Mouse (Mus musculus) midbrain, embryonic 16.5 days (tissue): ENCODE data around the gene Olfr49. TPM values are rescaled to one million over a fixed set of nuclear protein-coding genes. Genes with fewer than 3 reads are reported as not detected.
A peak's percentile ranks its signal among the peaks of the same experiment; 100 is the strongest.

Source experiments
- ATAC-seq: fragments of 200-750 bp; cut with Nextera tagmentation; 2 replicates; pipeline ENCODE4 v1.8.0; 2017; ENCODE audit warnings: moderate TSS enrichment
- H3K27ac ChIP-seq: fragments of 300-500 bp; sonication (generic); 2 replicates; pipeline ENCODE4 v1.5.1; 2014; ENCODE audit warnings: mild to moderate bottlenecking, low read length, mixed read lengths
- H3K27me3 ChIP-seq: fragments of 300-500 bp; sonication (generic); 2 replicates; pipeline ENCODE4 v1.6.1; 2014; ENCODE audit warnings: low read depth, low read length, mixed read lengths; ENCODE audit not compliant: control insufficient read depth, insufficient read depth
- H3K36me3 ChIP-seq: fragments of 300-500 bp; sonication (generic); 2 replicates; pipeline ENCODE4 v1.6.1; 2014; ENCODE audit warnings: mild to moderate bottlenecking, low read length, moderate library complexity, mixed read lengths; ENCODE audit not compliant: control insufficient read depth, insufficient read depth
- H3K4me1 ChIP-seq: fragments of 300-500 bp; sonication (generic); 2 replicates; pipeline ENCODE4 v1.6.1; 2014; ENCODE audit warnings: mild to moderate bottlenecking, low read length, mixed read lengths; ENCODE audit not compliant: control insufficient read depth, insufficient read depth
- H3K4me2 ChIP-seq: fragments of 300-500 bp; sonication (generic); 2 replicates; pipeline ENCODE4 v1.6.1; 2014; ENCODE audit warnings: mild to moderate bottlenecking, low read length, mixed read lengths
- H3K4me3 ChIP-seq: fragments of 300-500 bp; sonication (generic); 2 replicates; pipeline ENCODE4 v1.5.1; 2014; ENCODE audit warnings: low read depth, mild to moderate bottlenecking, low read length, moderate library complexity, mixed read lengths
- H3K9ac ChIP-seq: fragments of 300-500 bp; sonication (generic); 2 replicates; pipeline ENCODE4 v1.6.1; 2014; ENCODE audit warnings: low read depth, low read length, mixed read lengths
- H3K9me3 ChIP-seq: fragments of 300-500 bp; sonication (generic); replicated peaks from 2 replicates; pipeline ENCODE4 v1.6.1; 2014; ENCODE audit warnings: mild to moderate bottlenecking, low read length, mixed read lengths; ENCODE audit not compliant: control insufficient read depth, poor library complexity, severe bottlenecking
- WGBS: fragments of 180-500 bp; shearing (Covaris S2); extraction: QIAGEN DNeasy Blood & Tissue Kit; methylation state at CpG from one replicate; pipeline ENCODE4 v1.1.7; 2014; 5-methylcytosine and 5-hydroxymethylcytosine counted together
- polyA plus RNA-seq: library from polyadenylated mRNA; unstranded; fragments of >200 nt; fragmentation: Nextera tagmentation; extraction: Ambion mirVana; gene quantifications from 2 replicates; pipeline ENCODE4 v1.2.1, GENCODE M21; 2015

Olfr49 gene
- polyA plus RNA-seq, 1 experiment from 2014 or later: not detected

- WGBS: 78% methylated on average over 6 of the region's 6 CpGs
- no peak for ATAC-seq
- no peak overlapping the region for H3K4me3 ChIP-seq
These were observed 18.8 kb downstream of the Olfr49 start for GRCm38 (mm10) chr14:54265951-54266350.

GRCm38 (mm10) chr14:54265093-54265492 lies 19.6 kb downstream of the Olfr49 start:
- 48% methylated on average over 10 of the region's 10 CpGs for WGBS
- no peak overlapping the region for H3K4me2 ChIP-seq

More at GRCm38 (mm10) chr14:54265951-54266350, 18.8 kb downstream of the Olfr49 start:
- Histone ChIP-seq H3K9me3 (no peaks in the 10 kb centered on the region), H3K27me3 (no peaks in the 10 kb centered on the region), H3K36me3 (no peaks in the 10 kb centered on the region; the same call in 1 of the 2 replicates), H3K27ac (no peak overlapping the region), H3K4me2 (no peak overlapping the region), H3K9ac (no peak overlapping the region), H3K4me1 (no peaks in the 10 kb centered on the region)

DNA sequence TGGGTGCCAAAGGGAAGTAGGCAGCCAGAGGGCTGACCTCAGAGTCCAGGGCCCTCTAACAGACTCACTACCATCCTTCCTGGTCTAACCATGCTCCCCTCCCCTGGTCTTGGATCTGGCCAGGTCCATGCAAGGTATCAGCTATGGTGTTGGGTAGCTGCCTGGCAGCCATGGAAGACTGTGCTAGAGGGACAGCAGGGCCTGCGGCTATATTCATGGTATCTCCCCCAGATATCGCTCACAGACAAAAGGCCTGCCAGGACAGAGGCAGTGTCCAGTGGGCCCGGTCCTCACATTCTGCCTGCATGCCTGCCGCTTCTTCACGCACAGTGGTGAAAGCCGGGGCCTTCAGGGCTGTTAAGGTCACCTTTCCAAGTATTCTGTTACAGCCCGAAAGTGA lies 20.5 kb downstream of the Olfr49 start:
- Histone ChIP-seq H3K4me1 (peaks cover 6% of the 10 kb centered on the region), H3K27ac (no peak overlapping the region), H3K4me2 (no peak overlapping the region), H3K27me3 (no peaks in the 10 kb centered on the region), H3K36me3 (no peaks in the 10 kb centered on the region; the same call in 1 of the 2 replicates), H3K4me3 (no peak overlapping the region), H3K9ac (no peak overlapping the region), H3K9me3 (no peaks in the 10 kb centered on the region)
- ATAC-seq: no peak
- 92% methylated on average over 7 of the region's 7 CpGs for WGBS

More at GRCm38 (mm10) chr14:54265093-54265492, 19.6 kb downstream of the Olfr49 start:
- no peak overlapping the region for H3K4me3 ChIP-seq
- H3K36me3 ChIP-seq: no peaks in the 10 kb centered on the region; the same call in 1 of the 2 replicates
- no peak overlapping the region for H3K27ac ChIP-seq
- ATAC-seq: no peak
- no peaks in the 10 kb centered on the region for H3K9me3 ChIP-seq
- H3K4me1 ChIP-seq: no peaks in the 10 kb centered on the region
- H3K27me3 ChIP-seq: no peaks in the 10 kb centered on the region
- no peak overlapping the region for H3K9ac ChIP-seq

GRCm38 (mm10) chr14:54263099-54263498 lies 21.6 kb downstream of the Olfr49 start:
- H3K4me1 ChIP-seq: peaks cover 6% of the 10 kb centered on the region
- H3K27ac ChIP-seq: no peak overlapping the region
- H3K9ac ChIP-seq: no peak overlapping the region
- ATAC-seq: no peak
- 92% methylated on average over 6 of the region's 6 CpGs for WGBS
- no peak overlapping the region for H3K4me2 ChIP-seq
- H3K27me3 ChIP-seq: no peaks in the 10 kb centered on the region
- H3K36me3 ChIP-seq: no peaks in the 10 kb centered on the region; the same call in 1 of the 2 replicates
- H3K4me3 ChIP-seq: no peak overlapping the region
- no peaks in the 10 kb centered on the region for H3K9me3 ChIP-seq

DNA sequence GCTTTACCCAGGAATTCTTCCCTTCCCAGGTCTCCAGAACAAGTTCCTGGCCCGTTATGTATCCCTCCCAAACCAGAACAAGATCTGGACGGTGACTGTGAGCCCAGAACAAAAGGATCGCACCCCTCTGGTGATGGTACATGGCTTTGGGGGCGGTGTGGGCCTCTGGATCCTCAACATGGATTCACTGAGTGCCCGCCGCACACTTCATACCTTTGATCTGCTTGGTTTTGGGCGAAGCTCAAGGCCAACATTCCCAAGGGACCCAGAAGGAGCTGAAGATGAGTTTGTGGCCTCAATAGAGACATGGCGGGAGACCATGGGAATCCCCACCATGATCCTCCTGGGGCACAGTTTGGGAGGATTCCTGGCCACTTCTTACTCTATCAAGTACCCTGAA lies 22.1 kb downstream of the Olfr49 start:
- 93% methylated on average over 8 of the region's 8 CpGs for WGBS
- no peak overlapping the region for H3K9ac ChIP-seq
- peaks cover 6% of the 10 kb centered on the region for H3K4me1 ChIP-seq
- H3K36me3 ChIP-seq: no peaks in the 10 kb centered on the region; the same call in 1 of the 2 replicates
- H3K27me3 ChIP-seq: no peaks in the 10 kb centered on the region
- no peak overlapping the region for H3K4me2 ChIP-seq
- H3K4me3 ChIP-seq: no peak overlapping the region
- no peak overlapping the region for H3K27ac ChIP-seq
- ATAC-seq: no peak
- no peaks in the 10 kb centered on the region for H3K9me3 ChIP-seq

DNA sequence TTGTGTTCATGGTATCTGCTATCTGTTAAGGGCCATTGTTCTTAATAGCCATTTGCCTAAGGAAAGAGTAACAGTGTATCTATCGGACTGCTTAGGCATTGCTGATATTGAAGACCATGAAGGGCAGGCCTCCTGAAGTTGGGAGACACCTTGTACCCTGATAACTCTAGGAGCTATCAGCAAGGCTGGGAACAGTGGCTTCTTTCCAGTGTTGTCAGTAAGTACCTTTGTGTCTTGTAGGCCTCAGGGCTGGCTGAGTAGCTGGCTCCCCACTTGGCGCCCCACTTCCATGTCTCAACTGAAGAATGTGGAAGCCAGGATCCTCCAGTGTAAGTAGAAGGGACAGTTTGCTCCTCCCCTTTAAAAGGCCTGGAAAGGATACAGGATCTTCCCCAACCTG lies 23.4 kb downstream of the Olfr49 start:
- WGBS: 97% methylated on average over 2 of the region's 2 CpGs
- H3K9me3 ChIP-seq: no peaks in the 10 kb centered on the region

DNA sequence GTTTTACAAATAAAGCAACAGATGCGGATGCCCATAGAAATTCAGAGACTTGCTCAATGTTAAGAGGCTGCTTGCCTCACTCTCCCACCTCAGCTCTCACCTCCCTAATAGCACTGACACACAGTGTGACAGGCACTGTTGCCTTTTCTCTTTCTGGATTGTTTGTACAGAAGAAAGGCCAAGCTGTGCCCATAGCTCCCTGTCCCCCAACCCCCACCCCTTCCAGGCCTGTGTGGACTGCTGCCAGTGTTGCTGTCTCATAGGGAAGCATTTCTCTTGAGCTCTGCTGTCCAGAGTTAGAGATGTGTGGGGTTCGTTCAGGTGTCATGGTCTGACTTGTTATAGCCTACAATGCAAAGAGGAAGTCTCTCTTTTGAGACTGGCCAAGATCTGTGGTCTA lies 24.5 kb downstream of the Olfr49 start:
- no peaks in the 10 kb centered on the region for H3K9me3 ChIP-seq
- ATAC-seq: no peak
- H3K4me1 ChIP-seq: peaks cover 6% of the 10 kb centered on the region
- no peak overlapping the region for H3K27ac ChIP-seq
- no peaks in the 10 kb centered on the region for H3K36me3 ChIP-seq
- no peak overlapping the region for H3K9ac ChIP-seq
- no peak overlapping the region for H3K4me3 ChIP-seq
- WGBS: 74% methylated on average over 2 of the region's 2 CpGs
- no peaks in the 10 kb centered on the region for H3K27me3 ChIP-seq
- peak overlapping the region; percentile 85 for H3K4me2 ChIP-seq

More for the DNA sequence above, 23.4 kb downstream of the Olfr49 start:
- H3K4me2 ChIP-seq: no peak overlapping the region
- no peak overlapping the region for H3K4me3 ChIP-seq
- H3K36me3 ChIP-seq: no peaks in the 10 kb centered on the region
- no peak overlapping the region for H3K27ac ChIP-seq
- H3K9ac ChIP-seq: no peak overlapping the region
- H3K27me3 ChIP-seq: no peaks in the 10 kb centered on the region
- peaks cover 6% of the 10 kb centered on the region for H3K4me1 ChIP-seq
- ATAC-seq: no peak

DNA sequence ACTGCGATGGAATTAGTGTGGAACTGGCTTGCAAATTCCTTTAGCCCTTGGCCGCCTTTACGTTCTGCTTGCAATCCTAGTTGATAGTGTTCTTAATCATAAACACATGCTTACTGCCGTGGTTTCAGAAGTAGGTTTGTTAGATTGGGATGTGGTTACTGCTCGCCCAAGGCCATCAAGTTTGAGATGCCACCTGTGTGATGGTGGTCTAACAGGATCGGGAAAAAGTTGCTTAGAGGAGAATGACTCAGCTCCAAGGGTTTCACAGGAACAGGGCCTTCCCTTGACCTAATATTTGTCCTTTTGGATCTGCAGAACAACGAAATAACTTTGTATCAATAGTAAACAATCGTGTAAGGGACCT lies 25.0 kb downstream of the Olfr49 start:
- H3K27ac ChIP-seq: peak overlapping the region; percentile 71; the same call in 1 of the 2 replicates
- H3K4me2 ChIP-seq: peak overlapping the region; percentile 85
- H3K9ac ChIP-seq: peak overlapping the region; percentile 79
- no peak for ATAC-seq
- 24% methylated on average over 8 of the region's 8 CpGs for WGBS
- H3K27me3 ChIP-seq: no peaks in the 10 kb centered on the region
- H3K36me3 ChIP-seq: no peaks in the 10 kb centered on the region
- H3K4me3 ChIP-seq: peak overlapping the region; percentile 68
- H3K9me3 ChIP-seq: no peaks in the 10 kb centered on the region
- peaks cover 9% of the 10 kb centered on the region for H3K4me1 ChIP-seq

GRCm38 (mm10) chr14:54259003-54259721 lies 25.6 kb downstream of the Olfr49 start:
- Histone ChIP-seq H3K36me3 (no peaks in the 10 kb centered on the region), H3K4me2 (peak overlapping the region; percentile 85), H3K4me1 (peaks cover 13% of the 10 kb centered on the region), H3K4me3 (peak overlapping the region; percentile 68), H3K9me3 (no peaks in the 10 kb centered on the region), H3K27me3 (no peaks in the 10 kb centered on the region), H3K27ac (peak overlapping the region; percentile 71), H3K9ac (peak overlapping the region; percentile 79)
- under 1% methylated on average over 35 of the region's 35 CpGs for WGBS
- peak; percentile 88 for ATAC-seq
